Mouse (Mus musculus) embryonic facial prominence, embryonic 11.5 days (tissue): ENCODE data around the gene Mob2. TPM values are rescaled to one million over a fixed set of nuclear protein-coding genes. Genes with fewer than 3 reads are reported as not detected.

Source experiments
- ATAC-seq: fragments of 200-750 bp; cut with Nextera tagmentation; replicated peaks from 2 replicates; pipeline ENCODE4 v1.8.0; 2017; ENCODE audit warnings: low read depth; ENCODE audit not compliant: insufficient number of reproducible peaks, low FRiP score, low TSS enrichment
- DNase-seq: peaks from one replicate; pipeline ENCODE4 v3.0.0-alpha.2; 2015; ENCODE audit warnings: low spot score
- H3K27ac ChIP-seq: fragments of 300-500 bp; sonication (generic); replicated peaks from 2 replicates; pipeline ENCODE4 v1.5.1; 2014; ENCODE audit warnings: mild to moderate bottlenecking, low read depth, low read length, control low read depth
- H3K27me3 ChIP-seq: fragments of 300-500 bp; sonication (generic); 2 replicates; pipeline ENCODE4 v1.6.1; 2014; ENCODE audit warnings: mild to moderate bottlenecking, low read length, moderate library complexity, mixed read lengths; ENCODE audit not compliant: control insufficient read depth, insufficient read depth
- H3K36me3 ChIP-seq: fragments of 300-500 bp; sonication (generic); replicated peaks from 2 replicates; pipeline ENCODE4 v1.6.1; 2014; ENCODE audit warnings: low read depth, mild to moderate bottlenecking, low read length, moderate library complexity, mixed read lengths; ENCODE audit not compliant: control insufficient read depth, insufficient read depth
- H3K4me1 ChIP-seq: fragments of 300-500 bp; sonication (generic); 2 replicates; pipeline ENCODE4 v1.6.1; 2014; ENCODE audit warnings: low read length, mixed read lengths; ENCODE audit not compliant: control insufficient read depth, insufficient read depth
- H3K4me2 ChIP-seq: fragments of 300-500 bp; sonication (generic); 2 replicates; pipeline ENCODE4 v1.6.1; 2014; ENCODE audit warnings: low read depth, mild to moderate bottlenecking, control low read depth, low read length, moderate library complexity
- H3K4me3 ChIP-seq: fragments of 300-500 bp; sonication (generic); 2 replicates; pipeline ENCODE4 v1.5.1; 2014; ENCODE audit warnings: low read depth, low read length, control low read depth
- H3K9ac ChIP-seq: fragments of 300-500 bp; sonication (generic); replicated peaks from 2 replicates; pipeline ENCODE4 v1.6.1; 2014; ENCODE audit warnings: mild to moderate bottlenecking, control low read depth, low read length
- H3K9me3 ChIP-seq: fragments of 300-500 bp; sonication (generic); replicated peaks from 2 replicates; pipeline ENCODE4 v1.6.1; 2016; ENCODE audit warnings: mild to moderate bottlenecking, low read length, inconsistent platforms, mixed read lengths; ENCODE audit not compliant: control insufficient read depth
- WGBS: fragments of 180-500 bp; shearing (Covaris S2); extraction: QIAGEN DNeasy Blood & Tissue Kit; methylation state at CpG from one replicate; pipeline ENCODE4 v1.1.7; 2014; 5-methylcytosine and 5-hydroxymethylcytosine counted together
- polyA plus RNA-seq: library from polyadenylated mRNA; unstranded; fragments of >200 nt; fragmentation: Nextera tagmentation; extraction: Ambion mirVana; gene quantifications from 2 replicates; pipeline ENCODE4 v1.2.1, GENCODE M21; 2014

Gene Mob2
- polyA plus RNA-seq, 1 experiment from 2014 or later: 60.2 TPM

GRCm38 (mm10) chr7:142001597-142002340 lies 59.1 kb downstream of the Mob2 start:
- no peak overlapping the region for H3K4me3 ChIP-seq
- H3K36me3 ChIP-seq: no peaks in the 10 kb centered on the region; the same call in 1 of the 2 replicates
- no peak overlapping the region for H3K9ac ChIP-seq
- no peaks in the 10 kb centered on the region for H3K4me1 ChIP-seq
- no peak for DNase-seq
- H3K4me2 ChIP-seq: no peak overlapping the region
- H3K27ac ChIP-seq: no peak overlapping the region
- no peaks in the 10 kb centered on the region for H3K9me3 ChIP-seq
- WGBS: 84% methylated on average over 20 of the region's 22 CpGs
- no peaks in the 10 kb centered on the region for H3K27me3 ChIP-seq
- ATAC-seq: no peak

- H3K36me3 ChIP-seq: no peaks in the 10 kb centered on the region
- no peaks in the 10 kb centered on the region for H3K4me1 ChIP-seq
- no peak overlapping the region for H3K4me3 ChIP-seq
- 88% methylated on average over 3 of the region's 3 CpGs for WGBS
- H3K4me2 ChIP-seq: no peak overlapping the region
- H3K27me3 ChIP-seq: no peaks in the 10 kb centered on the region
- no peak overlapping the region for H3K9ac ChIP-seq
- DNase-seq (no peak), ATAC-seq (no peak)
- no peak overlapping the region for H3K27ac ChIP-seq
- H3K9me3 ChIP-seq: no peaks in the 10 kb centered on the region
Observed at GRCm38 (mm10) chr7:142000661-142001060, 60.2 kb downstream of the Mob2 start.

DNA sequence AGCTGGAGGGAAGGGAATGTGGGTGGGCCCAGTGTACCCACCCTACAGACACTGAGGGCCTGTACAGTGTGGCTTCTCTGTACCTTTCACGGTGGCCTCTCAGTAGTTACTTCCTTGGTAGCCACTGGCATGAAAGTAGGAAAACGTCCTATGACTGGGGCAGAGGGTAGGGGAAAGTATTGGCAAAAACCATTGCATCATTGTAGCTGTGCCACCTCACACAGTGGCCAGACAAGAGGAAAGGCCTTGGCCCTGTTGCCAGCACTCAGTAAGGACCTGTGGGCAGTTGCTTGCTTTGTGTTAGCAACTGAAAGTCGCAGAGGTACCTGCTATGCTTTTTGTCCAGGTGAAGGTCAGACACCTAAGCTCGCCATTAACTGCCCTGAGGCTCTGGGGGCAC lies 66.7 kb downstream of the Mob2 start:
- H3K27ac ChIP-seq: no peak overlapping the region
- no peaks in the 10 kb centered on the region for H3K36me3 ChIP-seq
- H3K27me3 ChIP-seq: no peaks in the 10 kb centered on the region
- no peak overlapping the region for H3K4me3 ChIP-seq
- H3K4me2 ChIP-seq: no peak overlapping the region
- no peak for DNase-seq
- H3K4me1 ChIP-seq: no peaks in the 10 kb centered on the region
- H3K9ac ChIP-seq: no peak overlapping the region
- no peaks in the 10 kb centered on the region for H3K9me3 ChIP-seq
- 83% methylated on average over 4 of the region's 4 CpGs for WGBS
- ATAC-seq: no peak

DNA sequence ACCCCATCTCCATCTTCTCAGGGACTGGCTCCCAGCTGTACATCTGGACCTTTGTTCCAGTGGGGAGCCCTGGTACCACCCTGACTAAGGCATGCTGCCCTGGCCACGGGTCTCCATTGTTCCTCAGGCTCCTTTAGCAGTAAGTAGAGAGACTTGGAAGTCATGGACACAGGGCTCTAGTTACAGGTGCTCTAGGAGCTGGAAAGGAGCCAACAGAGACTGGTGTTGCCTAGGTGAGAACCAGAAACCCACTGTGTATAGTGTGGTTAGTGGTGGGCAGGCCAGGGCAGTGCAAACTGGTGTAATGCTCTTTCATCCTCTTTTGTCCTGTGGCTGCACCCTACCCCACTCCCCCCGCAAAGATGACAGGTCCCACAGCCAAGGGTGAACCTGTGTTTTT lies 69.7 kb downstream of the Mob2 start:
- Histone ChIP-seq H3K4me1 (no peaks in the 10 kb centered on the region), H3K27me3 (no peaks in the 10 kb centered on the region), H3K9ac (no peak overlapping the region), H3K9me3 (no peaks in the 10 kb centered on the region), H3K4me2 (no peak overlapping the region), H3K36me3 (no peaks in the 10 kb centered on the region), H3K27ac (no peak overlapping the region), H3K4me3 (no peak overlapping the region)
- no peak for ATAC-seq
- 78% methylated on average over 2 of the region's 2 CpGs for WGBS
- no peak for DNase-seq

DNA sequence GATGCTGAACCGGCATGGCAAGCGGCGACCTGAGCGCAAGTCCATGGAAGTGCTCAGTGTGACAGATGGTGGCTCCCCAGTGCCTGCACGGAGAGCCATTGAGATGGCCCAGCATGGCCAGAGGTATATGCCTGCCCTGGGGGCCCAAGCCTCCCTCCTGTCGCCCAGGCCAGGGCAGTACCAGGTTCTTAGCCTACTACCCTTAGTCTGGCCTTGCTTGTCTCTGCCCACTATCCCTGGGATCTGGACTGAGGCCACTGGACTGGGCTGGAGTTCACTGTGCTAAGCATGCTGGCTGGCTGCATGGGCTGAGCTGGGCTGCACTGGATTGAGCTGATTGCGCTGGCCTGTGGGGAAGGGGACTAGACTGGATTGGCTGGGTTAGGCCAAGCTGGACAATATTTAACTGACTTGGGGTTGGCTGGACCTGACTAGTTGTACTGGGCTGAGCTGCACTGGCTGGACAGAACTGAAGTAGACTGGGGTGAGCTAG lies 72.5 kb downstream of the Mob2 start:
- no peak overlapping the region for H3K4me2 ChIP-seq
- H3K27me3 ChIP-seq: no peaks in the 10 kb centered on the region
- no peaks in the 10 kb centered on the region; the same call in 1 of the 2 replicates for H3K36me3 ChIP-seq
- DNase-seq: no peak
- no peaks in the 10 kb centered on the region for H3K4me1 ChIP-seq
- H3K9me3 ChIP-seq: no peaks in the 10 kb centered on the region
- H3K4me3 ChIP-seq: no peak overlapping the region
- 87% methylated on average over 7 of the region's 7 CpGs for whole genome bisulfite sequencing
- no peak overlapping the region for H3K27ac ChIP-seq
- ATAC-seq: no peak
- no peak overlapping the region for H3K9ac ChIP-seq

- 90% methylated on average over 7 of the region's 7 CpGs for WGBS
- H3K4me1 ChIP-seq: no peaks in the 10 kb centered on the region
- H3K9me3 ChIP-seq: no peaks in the 10 kb centered on the region
- no peak overlapping the region for H3K9ac ChIP-seq
- no peak overlapping the region for H3K4me2 ChIP-seq
- no peak overlapping the region for H3K4me3 ChIP-seq
- no peak overlapping the region for H3K27ac ChIP-seq
- no peaks in the 10 kb centered on the region; the same call in 1 of the 2 replicates for H3K36me3 ChIP-seq
- DNase-seq (no peak), ATAC-seq (no peak)
- no peaks in the 10 kb centered on the region for H3K27me3 ChIP-seq
Observed at GRCm38 (mm10) chr7:141981237-141981636, 79.6 kb downstream of the Mob2 start.

- no peaks in the 10 kb centered on the region for H3K9me3 ChIP-seq
- H3K4me3 ChIP-seq: no peak overlapping the region
- 93% methylated on average over 4 of the region's 4 CpGs for WGBS
- DNase-seq (no peak), ATAC-seq (no peak)
- H3K27ac ChIP-seq: no peak overlapping the region
- no peaks in the 10 kb centered on the region for H3K4me1 ChIP-seq
- no peaks in the 10 kb centered on the region for H3K27me3 ChIP-seq
- no peaks in the 10 kb centered on the region for H3K36me3 ChIP-seq
- H3K4me2 ChIP-seq: no peak overlapping the region
- H3K9ac ChIP-seq: no peak overlapping the region
Observed at GRCm38 (mm10) chr7:141979247-141979646, 81.6 kb downstream of the Mob2 start.

- no peak for DNase-seq
- Histone ChIP-seq H3K4me2 (no peak overlapping the region), H3K27ac (no peak overlapping the region), H3K9me3 (no peaks in the 10 kb centered on the region), H3K36me3 (no peaks in the 10 kb centered on the region), H3K4me1 (no peaks in the 10 kb centered on the region), H3K27me3 (no peaks in the 10 kb centered on the region), H3K4me3 (no peak overlapping the region), H3K9ac (no peak overlapping the region)
- no peak for ATAC-seq
- WGBS: 79% methylated on average over 6 of the region's 6 CpGs
Observed at GRCm38 (mm10) chr7:141978003-141978402, 82.9 kb downstream of the Mob2 start.
